Mouse (Mus musculus) limb, embryonic 15.5 days (tissue): ENCODE measurements around the gene Yipf4. TPM values are rescaled to one million over a fixed set of nuclear protein-coding genes. Genes with fewer than 3 reads are reported as not detected.

Source experiments
- ATAC-seq: fragments of 200-750 bp; cut with Nextera tagmentation; 2 replicates; pipeline ENCODE4 v1.8.0; 2017; ENCODE audit warnings: low read depth, moderate TSS enrichment; ENCODE audit not compliant: insufficient number of reproducible peaks, low FRiP score, low TSS enrichment
- H3K27ac ChIP-seq: fragments of 300-500 bp; sonication (generic); 2 replicates; pipeline ENCODE4 v1.5.1; 2015; ENCODE audit warnings: moderate library complexity, mild to moderate bottlenecking, inconsistent platforms
- H3K27me3 ChIP-seq: fragments of 300-500 bp; sonication (generic); 2 replicates; pipeline ENCODE4 v1.6.1; 2015; ENCODE audit warnings: inconsistent platforms
- H3K36me3 ChIP-seq: fragments of 300-500 bp; sonication (generic); 2 replicates; pipeline ENCODE4 v1.6.1; 2015; ENCODE audit warnings: inconsistent platforms
- H3K4me1 ChIP-seq: fragments of 300-500 bp; sonication (generic); 2 replicates; pipeline ENCODE4 v1.6.1; 2015; ENCODE audit warnings: inconsistent platforms
- H3K4me2 ChIP-seq: fragments of 300-500 bp; sonication (generic); 2 replicates; pipeline ENCODE4 v1.6.1; 2015; ENCODE audit warnings: mild to moderate bottlenecking, inconsistent platforms
- H3K4me3 ChIP-seq: fragments of 300-500 bp; sonication (generic); 2 replicates; pipeline ENCODE4 v1.5.1; 2015; ENCODE audit warnings: mild to moderate bottlenecking, inconsistent platforms
- H3K9ac ChIP-seq: fragments of 300-500 bp; sonication (generic); 2 replicates; pipeline ENCODE4 v1.6.1; 2015; ENCODE audit warnings: inconsistent platforms
- H3K9me3 ChIP-seq: fragments of 300-500 bp; sonication (generic); 2 replicates; pipeline ENCODE4 v1.6.1; 2016; ENCODE audit warnings: inconsistent platforms
- WGBS: fragments of 180-500 bp; shearing (Covaris S2); methylation state at CpG from one replicate; pipeline ENCODE4 v1.1.7; 2015; 5-methylcytosine and 5-hydroxymethylcytosine counted together
- polyA plus RNA-seq: library from polyadenylated mRNA; unstranded; fragments of >200 nt; fragmentation: Nextera tagmentation; extraction: Ambion mirVana; gene quantifications from 2 replicates; pipeline ENCODE4 v1.2.1, GENCODE M21; 2015

Gene Yipf4
- polyA plus RNA-seq, 1 experiment from 2014 or later, result 67.8 TPM

- Histone ChIP-seq H3K4me1 (peaks cover 20% of the 10 kb centered on the region), H3K27me3 (no peaks in the 10 kb centered on the region), H3K4me3 (peak overlapping the region; percentile 91), H3K9me3 (no peaks in the 10 kb centered on the region), H3K27ac (peak overlapping the region; percentile 98), H3K36me3 (no peaks in the 10 kb centered on the region), H3K9ac (peak overlapping the region; percentile 41), H3K4me2 (peak overlapping the region; percentile 63)
- WGBS, result 75% methylated on average over 9 of the region's 9 CpGs
- no peak for ATAC-seq
Observed at GRCm38 (mm10) chr17:74526806-74527653, 37.7 kb downstream of the Yipf4 start.

GRCm38 (mm10) chr17:74527729-74528607 lies 38.7 kb downstream of the Yipf4 start, which contains the start of gene Birc6:
Birc6 (plus strand) TSS chr17:74528295.
- Histone ChIP-seq H3K27me3 (no peaks in the 10 kb centered on the region), H3K9ac (peak within 1 kb of the TSS; percentile 96), H3K4me2 (peak within 1 kb of the TSS; percentile 63), H3K9me3 (no peaks in the 10 kb centered on the region), H3K27ac (peak within 1 kb of the TSS; percentile 99), H3K36me3 (no peaks in the 10 kb centered on the region), H3K4me3 (peak within 1 kb of the TSS; percentile 91), H3K4me1 (peaks cover 20% of the 10 kb centered on the region)
- WGBS, result under 1% methylated on average over 71 of the region's 71 CpGs
- ATAC-seq, result peak; percentile 97

GRCm38 (mm10) chr17:74528648-74529532 lies 39.6 kb downstream of the Yipf4 start:
- WGBS, result under 1% methylated on average over 66 of the region's 72 CpGs
- Histone ChIP-seq H3K9me3 (no peaks in the 10 kb centered on the region), H3K4me1 (peaks cover 20% of the 10 kb centered on the region), H3K4me2 (peak overlapping the region; percentile 60), H3K36me3 (no peaks in the 10 kb centered on the region), H3K9ac (peak overlapping the region; percentile 96), H3K4me3 (peak overlapping the region; percentile 91), H3K27ac (peak overlapping the region; percentile 99), H3K27me3 (no peaks in the 10 kb centered on the region)
- peak; percentile 15 for ATAC-seq

- ATAC-seq, result no peak
Observed at GRCm38 (mm10) chr17:74529533-74529824, 40.2 kb downstream of the Yipf4 start.

GRCm38 (mm10) chr17:74534971-74535370 lies 45.7 kb downstream of the Yipf4 start:
- Histone ChIP-seq H3K4me3 (no peak overlapping the region), H3K4me2 (no peak overlapping the region), H3K9me3 (no peaks in the 10 kb centered on the region), H3K27ac (no peak overlapping the region), H3K36me3 (no peaks in the 10 kb centered on the region), H3K4me1 (peaks cover 9% of the 10 kb centered on the region), H3K27me3 (no peaks in the 10 kb centered on the region), H3K9ac (no peak overlapping the region)
- WGBS, result 91% methylated on average over 4 of the region's 4 CpGs
- no peak for ATAC-seq

More at GRCm38 (mm10) chr17:74529533-74529824, 40.2 kb downstream of the Yipf4 start:
- Histone ChIP-seq H3K4me3 (peak overlapping the region; percentile 91), H3K9me3 (no peaks in the 10 kb centered on the region), H3K4me1 (peaks cover 20% of the 10 kb centered on the region), H3K4me2 (peak overlapping the region; percentile 60), H3K9ac (peak overlapping the region; percentile 96), H3K36me3 (no peaks in the 10 kb centered on the region), H3K27ac (peak overlapping the region; percentile 99), H3K27me3 (no peaks in the 10 kb centered on the region)
- WGBS, result 11% methylated on average over 3 of the region's 3 CpGs

GRCm38 (mm10) chr17:74537526-74537925 lies 48.2 kb downstream of the Yipf4 start:
- H3K4me3 ChIP-seq, result no peak overlapping the region
- no peak overlapping the region for H3K27ac ChIP-seq
- H3K4me2 ChIP-seq, result no peak overlapping the region
- H3K36me3 ChIP-seq, result 0 out of 2 replicates have a peak, but pooled peaks cover 3% of the 10 kb centered on the region
- H3K27me3 ChIP-seq, result no peaks in the 10 kb centered on the region
- no peak overlapping the region for H3K9ac ChIP-seq
- no peak for ATAC-seq
- WGBS, result 81% methylated on average over 1 of the region's 1 CpGs
- no peaks in the 10 kb centered on the region for H3K4me1 ChIP-seq
- H3K9me3 ChIP-seq, result no peaks in the 10 kb centered on the region

- WGBS, result 89% methylated on average over 2 of the region's 2 CpGs
- H3K27ac ChIP-seq, result no peak overlapping the region; the same call in 1 of the 2 replicates
- H3K4me1 ChIP-seq, result no peaks in the 10 kb centered on the region
- no peaks in the 10 kb centered on the region for H3K27me3 ChIP-seq
- no peak for ATAC-seq
- no peak overlapping the region for H3K4me3 ChIP-seq
- H3K4me2 ChIP-seq, result no peak overlapping the region
- H3K9ac ChIP-seq, result no peak overlapping the region
- H3K9me3 ChIP-seq, result no peaks in the 10 kb centered on the region
- peaks cover 26% of the 10 kb centered on the region for H3K36me3 ChIP-seq
Observed at GRCm38 (mm10) chr17:74543615-74544014, 54.3 kb downstream of the Yipf4 start.

Other genes starting within 250 kb of the Yipf4 start
- 85.3 and 86.2 TPM in 2 replicates for gene Memo1, start 194.0 kb upstream of the Yipf4 start, polyA plus RNA-seq
- gene Dpy30, start 165.5 kb upstream of the Yipf4 start, polyA plus RNA-seq, result 178 and 186 TPM in 2 replicates
- 14.5 and 17.0 TPM in 2 replicates for gene Spast, start 150.5 kb upstream of the Yipf4 start, polyA plus RNA-seq
- gene Slc30a6, start 93.9 kb upstream of the Yipf4 start, polyA plus RNA-seq, result 38.7 and 40.9 TPM in 2 replicates
- 0.31 and 0.34 TPM in 2 replicates for gene Nlrc4, start 30.4 kb upstream of the Yipf4 start, polyA plus RNA-seq
- gene Birc6, start 38.8 kb downstream of the Yipf4 start, polyA plus RNA-seq, result 79.1 and 82.5 TPM in 2 replicates
- gene Ttc27, start 228.2 kb downstream of the Yipf4 start, polyA plus RNA-seq, result 20.0 and 20.2 TPM in 2 replicates